Mouse (Mus musculus) stomach, postnatal 0 days (tissue): ENCODE data around the gene Cxcl16.

Experiments used
- CTCF ChIP-seq: IDR thresholded peaks from 2 replicates; pipeline ENCODE4 v1.5.1; 2016; ENCODE audit warnings: antibody characterized with exemption, low read depth, mild to moderate bottlenecking, moderate library complexity
- EP300 ChIP-seq: optimal IDR thresholded peaks from 2 replicates; pipeline ENCODE3; 2016; ENCODE audit warnings: antibody characterized with exemption

DNA sequence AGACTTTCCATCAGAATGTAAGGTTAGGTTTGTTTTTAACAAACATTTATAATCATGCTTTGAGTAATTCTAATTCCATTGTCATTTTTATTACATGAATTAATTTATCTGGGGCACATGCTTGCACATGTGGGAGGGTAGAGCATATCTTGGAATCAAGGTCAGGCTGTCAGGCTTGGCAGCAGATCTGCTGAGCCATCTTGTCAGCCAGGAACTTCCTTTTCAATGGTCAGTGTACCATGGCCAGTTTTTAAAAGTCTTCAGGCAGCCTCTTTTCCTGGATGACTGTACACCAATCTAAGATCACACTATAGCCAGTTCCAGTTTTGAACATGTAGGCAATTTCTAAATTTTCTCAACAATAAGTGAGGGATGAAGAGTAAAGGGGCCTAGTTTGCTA lies 12.9 kb upstream of the Cxcl16 start:
- TF ChIP-seq CTCF (no peak), EP300 (no peak)
